Mouse (Mus musculus): ENCODE measurements around the gene Olfr1508.
"Not testable (repeated sequence)": the region's sequence is repeated elsewhere in the genome, so short reads cannot be mapped to it uniquely, and the experiment has no call there.

Olfr1508 gene

DNA sequence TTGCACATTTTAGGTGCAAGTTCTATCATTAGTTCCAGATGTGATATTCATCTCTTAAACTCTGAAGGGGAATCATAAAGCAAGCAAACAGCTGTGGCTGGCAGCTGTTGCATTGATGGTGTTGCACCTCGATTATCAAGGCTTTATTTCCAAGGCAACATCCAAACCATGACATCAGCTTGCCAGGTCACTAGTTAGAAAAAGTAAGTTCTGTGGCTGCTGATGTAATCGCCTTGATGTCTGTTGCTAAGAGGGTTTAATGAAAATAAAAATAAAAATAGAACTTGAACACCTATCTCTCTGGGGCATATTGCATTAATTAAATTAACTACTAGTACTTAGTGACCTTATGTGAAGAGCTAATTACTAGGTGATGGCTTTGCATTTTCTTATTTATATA lies at the start of gene Olfr1508:
TSS of gene Olfr1508 (minus strand) at position 101 of the 400 bp plus-strand sequence.
- DNase-seq (ENCODE audit: low read depth, low spot score) = no peak

DNA sequence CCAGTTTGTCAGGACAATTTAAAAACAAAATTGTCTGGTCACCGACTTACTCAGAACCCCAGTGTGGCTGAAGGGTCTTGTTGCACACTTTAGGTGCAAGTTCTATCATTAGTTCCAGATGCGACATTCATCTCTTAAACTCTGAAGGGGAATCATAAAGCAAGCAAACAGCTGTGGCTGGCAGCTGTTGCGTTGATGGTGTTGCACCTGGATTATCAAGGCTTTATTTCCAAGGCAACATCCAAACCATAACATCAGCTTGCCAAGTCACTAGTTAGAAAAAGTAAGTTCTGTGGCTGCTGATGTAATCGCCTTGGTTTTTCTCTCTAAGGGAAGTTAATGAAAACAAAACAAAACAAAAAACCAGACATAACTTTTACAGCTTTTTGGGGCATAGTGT lies 28.2 kb upstream of the Olfr1508 start, which contains the start of gene Olfr1507:
TSS of gene Olfr1507 (minus strand) at position 234 of the 400 bp plus-strand sequence.
- peak; percentile 1 for DNase-seq (ENCODE audit: low read depth, low spot score)

DNA sequence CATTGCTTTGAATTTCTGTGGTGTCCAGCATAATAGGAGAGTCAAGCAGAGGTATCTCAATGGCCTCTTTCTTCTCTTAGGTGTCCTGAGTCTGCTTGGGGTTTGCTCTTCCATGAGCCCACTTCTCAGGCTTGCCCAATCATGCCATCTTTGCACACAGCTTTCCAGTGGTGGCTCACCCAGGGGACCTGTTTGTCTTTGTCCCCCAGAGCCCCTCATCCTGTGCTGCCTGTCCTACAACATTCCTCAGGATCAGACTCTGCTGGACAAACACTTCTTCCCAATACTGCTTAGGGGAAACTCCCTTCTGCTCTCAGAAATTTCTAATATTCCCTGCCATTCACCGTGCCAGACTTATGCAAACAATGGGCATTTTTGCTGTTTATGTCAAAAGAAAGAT lies 1.6 kb downstream of the Olfr1508 start:
- no peak for DNase-seq (ENCODE audit: low read depth, low spot score)

DNA sequence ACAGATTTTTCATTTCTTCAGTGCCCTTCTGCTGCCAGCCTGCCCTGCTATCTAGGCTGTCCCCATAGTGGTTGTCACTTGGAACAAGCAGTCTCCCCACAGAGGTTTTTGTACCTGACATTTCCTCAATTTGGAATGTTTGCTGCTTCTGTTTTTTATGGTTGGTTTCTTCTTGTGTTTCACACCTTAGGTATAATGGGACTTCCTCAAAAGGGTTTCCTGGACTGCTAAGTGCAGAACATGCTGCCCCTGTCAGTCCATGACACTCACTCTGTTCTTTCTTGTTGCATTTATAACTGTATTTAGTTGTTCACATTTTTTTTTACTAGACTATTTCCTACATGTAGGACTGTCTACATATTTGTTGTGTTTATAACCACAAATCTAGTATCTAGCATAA lies 5.4 kb downstream of the Olfr1508 start:
- no peak for DNase-seq (ENCODE audit: low read depth, low spot score)

DNA sequence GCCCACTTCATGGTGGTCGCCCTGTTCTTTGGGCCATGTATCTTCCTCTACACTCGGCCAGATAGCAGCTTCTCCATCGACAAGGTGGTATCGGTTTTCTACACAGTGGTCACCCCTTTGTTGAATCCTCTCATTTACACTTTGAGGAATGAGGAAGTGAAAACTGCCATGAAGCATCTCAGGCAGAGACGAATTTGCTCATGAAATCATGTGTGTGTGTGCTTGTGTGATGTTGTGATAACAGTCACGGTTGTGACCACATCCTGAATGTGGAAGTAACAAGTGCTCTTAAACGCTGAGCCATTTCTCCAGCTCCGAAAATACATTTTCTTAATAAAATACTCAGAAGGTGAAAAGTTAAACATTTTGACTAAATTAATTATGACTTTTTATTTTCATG lies 16.2 kb downstream of the Olfr1508 start:
- no peak for DNase-seq (ENCODE audit: low read depth, low spot score)

DNA sequence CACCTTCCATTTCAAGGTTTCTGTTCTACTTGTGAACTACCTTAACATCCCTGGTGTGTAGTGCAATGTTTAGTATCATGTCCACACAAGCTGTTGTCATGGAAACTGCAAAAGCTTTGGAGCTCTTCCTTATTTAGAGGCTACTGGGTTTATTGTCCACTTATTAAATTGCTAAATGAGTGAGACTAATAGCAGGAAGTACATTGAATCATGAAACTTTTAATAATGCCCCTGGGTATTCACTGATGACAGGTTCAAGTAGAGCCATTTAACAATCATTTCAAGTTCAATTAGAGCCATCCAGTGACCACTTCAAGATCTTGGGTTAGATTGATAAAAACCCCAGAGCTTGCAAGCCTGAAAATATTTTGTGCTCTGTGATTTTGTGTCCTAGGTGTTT lies 24.6 kb downstream of the Olfr1508 start, which contains the start of gene Olfr1509:
TSS of gene Olfr1509 (plus strand) at position 301 of the 400 bp plus-strand sequence.
- DNase-seq (ENCODE audit: low read depth, low spot score) = no peak

DNA sequence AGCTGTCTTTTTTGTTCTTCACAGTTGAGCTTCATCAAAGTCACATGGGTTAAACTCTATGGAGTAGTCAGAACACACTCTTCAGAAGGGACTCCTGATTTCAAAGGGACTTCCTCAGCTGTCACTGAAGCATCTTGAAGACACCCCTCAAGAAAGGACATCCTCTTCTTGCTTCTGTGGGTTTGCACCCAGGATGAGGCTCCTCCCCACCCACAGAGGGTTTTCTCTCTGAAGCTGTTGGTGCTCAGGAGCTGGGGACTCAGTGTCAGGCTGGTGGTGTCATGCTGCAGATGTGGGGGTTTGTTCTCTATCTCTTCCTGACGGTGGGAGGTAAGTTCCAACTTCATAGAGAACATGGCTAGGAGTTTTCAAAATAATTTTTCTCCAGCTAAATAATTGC lies 39.6 kb downstream of the Olfr1508 start:
- DNase-seq (ENCODE audit: low read depth, low spot score) = no peak

DNA sequence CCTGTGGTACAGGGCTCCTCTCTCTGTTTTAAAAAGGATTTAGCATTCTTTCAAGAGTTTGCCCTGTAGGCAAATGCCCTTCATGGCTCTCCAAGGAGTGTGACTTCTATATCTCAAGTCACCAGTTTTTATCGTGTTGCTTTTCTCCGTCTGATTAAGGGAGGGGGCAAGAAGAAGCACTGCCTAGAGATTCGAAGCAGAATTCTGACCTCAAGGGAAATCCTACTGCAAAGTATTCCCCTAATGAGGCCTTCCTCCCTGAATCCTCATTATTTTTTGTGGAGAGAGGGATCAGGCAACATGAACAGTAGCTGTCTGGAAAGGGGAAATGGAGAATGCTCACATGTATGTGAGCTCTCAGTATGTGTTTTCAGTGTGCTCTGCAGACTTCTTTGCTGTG lies 53.0 kb downstream of the Olfr1508 start, which contains the start of gene Olfr1510:
TSS of gene Olfr1510 (minus strand) at position 101 of the 400 bp plus-strand sequence.
- no peak for DNase-seq (ENCODE audit: low read depth, low spot score)

DNA sequence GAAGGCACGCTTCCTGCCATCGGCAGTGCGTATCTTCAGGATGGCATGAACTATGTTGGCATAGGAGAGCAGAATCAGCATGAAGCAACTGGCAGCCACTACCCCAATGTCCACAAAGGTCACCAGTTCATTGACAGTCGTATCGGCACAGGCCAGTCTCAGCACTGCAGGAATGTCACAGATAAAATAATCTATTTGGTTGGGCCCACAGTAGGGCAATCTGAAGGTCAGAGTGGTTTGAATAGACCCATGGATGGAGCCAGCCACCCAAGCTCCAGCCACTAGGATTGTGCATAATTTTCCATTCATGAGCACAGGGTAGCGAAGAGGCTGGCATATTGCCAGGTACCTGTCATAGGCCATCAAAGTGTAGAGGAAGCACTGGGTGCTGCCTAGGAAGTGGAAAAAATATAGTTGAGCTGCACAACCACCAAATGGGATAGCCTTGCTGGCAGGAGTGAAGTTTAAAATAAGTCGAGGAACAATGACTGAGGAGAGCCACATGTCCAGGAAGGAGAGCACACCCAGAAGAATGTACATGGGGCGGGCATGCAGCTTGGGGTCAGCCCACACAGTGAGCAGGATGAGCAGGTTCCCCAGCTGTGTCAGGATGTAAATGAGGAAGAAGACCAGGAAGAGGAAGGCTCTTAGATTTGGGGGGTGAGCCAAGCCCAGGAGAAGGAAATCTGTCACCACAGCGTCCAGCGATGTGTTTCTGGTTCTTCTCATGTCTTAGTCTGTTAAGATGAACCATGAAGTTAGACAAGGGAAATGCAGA lies 57.0 kb downstream of the Olfr1508 start:
- not testable (repeated sequence) for DNase-seq (ENCODE audit: low read depth, low spot score)

All from forelimb bud, embryonic 11.5 days (tissue).